Mouse (Mus musculus): ENCODE data around the gene Mypop.

DNA sequence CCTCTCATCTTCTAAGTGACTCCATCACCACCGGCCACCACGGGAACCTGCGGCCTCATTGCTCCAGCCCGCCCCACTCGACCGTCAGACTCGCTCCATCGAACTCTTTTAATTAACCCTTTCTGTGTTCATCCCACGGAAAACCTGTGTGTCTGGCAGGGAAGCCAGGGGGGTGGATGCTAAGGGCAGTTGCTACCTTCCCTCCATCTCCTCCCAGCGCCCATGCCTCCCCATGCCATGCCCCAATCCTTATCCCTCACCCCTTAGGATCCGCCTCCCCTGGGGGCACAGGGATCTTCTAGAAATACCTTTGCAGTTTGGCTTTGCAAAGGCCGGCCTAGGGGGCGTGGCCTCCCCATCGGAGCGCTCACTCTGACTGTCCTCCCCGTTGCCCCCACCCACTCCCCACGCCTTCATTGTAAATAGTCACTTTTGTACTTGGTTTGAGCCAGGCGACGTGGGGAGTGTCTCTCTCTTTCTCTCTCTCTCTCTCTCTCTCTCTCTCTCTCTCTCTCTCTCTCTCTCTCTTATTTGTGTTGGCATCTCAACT, 27.7 kb upstream of the Mypop start:
- TF ChIP-seq GATA1 (IDR thresholded peaks at IDR 0.05; ENCODE audit: low read length), result no peak
- no peak for TF ChIP-seq TAL1 (IDR thresholded peaks at IDR 0.05; ENCODE audit: low read length)

Data from erythroblast, embryonic 14.5 days (primary cell).